ENCODE assay signal across 18 mouse cellular contexts in genomic region chr17:6755176-6755575, GRCm38 (mm10). TPM values are rescaled to one million over a fixed set of nuclear protein-coding genes. Genes with fewer than 3 reads are reported as not detected.
DNase-seq lines count a peak whose midpoint lies in the region; ATAC-seq and TF ChIP-seq lines count a peak whose summit lies in the region.
"Had no signal": no experiment of that assay in that cellular context is flagged by ENCODE, and none has a peak within 500 bp of the region (broad histone marks: within the 10 kb centered on the region; RNA-seq: fewer than 3 reads in every experiment).

No protein-coding gene starts in this region.

- no peaks in the 10 kb centered on the region for H3K27me3 ChIP-seq in intestine, postnatal 0 days (replicated peaks; ENCODE audit: control insufficient read depth, insufficient read depth, low read length)
- H3K27me3 ChIP-seq: heart, embryonic 13.5 days; neural tube, embryonic 13.5 days had no signal

- ATAC-seq in intestine, postnatal 0 days: peak; percentile 36
- ATAC-seq: midbrain, embryonic 13.5 days had no signal

- H3K9ac ChIP-seq in intestine, postnatal 0 days (ENCODE audit: low read depth, low read length): peak overlapping the region; percentile 22; the same call in 1 of the 2 replicates
- H3K9ac ChIP-seq: heart, embryonic 13.5 days; hindbrain, embryonic 14.5 days; lung, embryonic 14.5 days; midbrain, embryonic 13.5 days; neural tube, embryonic 13.5 days had no signal

- no peaks in the 10 kb centered on the region for H3K4me1 ChIP-seq in intestine, postnatal 0 days (replicated peaks; ENCODE audit: control insufficient read depth, insufficient read depth, low read length)

- intact Hi-C loops in left cerebral cortex, postnatal 25 days (cut with DNase I): no loop called here

- peak; percentile 45 for DNase-seq in adrenal gland, adult 8-10 months
- no peak for DNase-seq in adrenal gland, postnatal 25 days
- DNase-seq in layer of hippocampus, adult 2 months (ENCODE audit: low spot score in 2 of 2): no peak
- no peak for DNase-seq in layer of hippocampus, postnatal 10 days (ENCODE audit: low spot score in 2 of 2)
- DNase-seq in left cerebral cortex, postnatal 25 days (ENCODE audit: low spot score in 2 of 2): no peak
- no peak for DNase-seq in left cerebral cortex, adult 9 months (ENCODE audit: low spot score in 2 of 2)
- DNase-seq: cerebellum, adult 18-20 months; heart, postnatal 36 days; lung, embryonic 14.5 days; right cerebral cortex, adult 18-20 months; thymus, postnatal 36 days had no signal

- 0 out of 2 replicates have a peak overlapping the region, but pooled peaks have one; percentile 13 for H3K4me2 ChIP-seq in intestine, postnatal 0 days (replicated peaks; ENCODE audit: low read depth)
- H3K4me2 ChIP-seq: heart, embryonic 13.5 days; hindbrain, embryonic 14.5 days; liver, embryonic 11.5 days; lung, embryonic 14.5 days; midbrain, embryonic 13.5 days; neural tube, embryonic 13.5 days had no signal

- 62% methylated on average over 9 of the region's 9 CpGs for WGBS in intestine, postnatal 0 days

- peaks cover 54% of the 10 kb centered on the region for H3K36me3 ChIP-seq in intestine, postnatal 0 days (ENCODE audit: control insufficient read depth, insufficient read depth)

- H3K9me3 ChIP-seq in intestine, postnatal 0 days (ENCODE audit: control insufficient read depth): no peaks in the 10 kb centered on the region
- H3K9me3 ChIP-seq: heart, embryonic 13.5 days; midbrain, embryonic 13.5 days; neural tube, embryonic 13.5 days had no signal

- H3K4me3 ChIP-seq in layer of hippocampus, adult 2 months: no peak overlapping the region
- no peak overlapping the region for H3K4me3 ChIP-seq in intestine, postnatal 0 days (ENCODE audit: low read depth, low read length)
- H3K4me3 ChIP-seq: heart, embryonic 13.5 days; left cerebral cortex, adult 2 months; midbrain, embryonic 13.5 days; neural tube, embryonic 13.5 days had no signal

- no peak for TF ChIP-seq CTCF in layer of hippocampus, adult 2 months (conservative IDR thresholded peaks at IDR 0.05)
- TF ChIP-seq CTCF in intestine, postnatal 0 days (IDR thresholded peaks at IDR 0.05; ENCODE audit: low read depth): no peak

- H3K27ac ChIP-seq in layer of hippocampus, adult 2 months: peak overlapping the region; percentile 43; the same call in 1 of the 2 replicates
- peak overlapping the region; percentile 82 for H3K27ac ChIP-seq in intestine, postnatal 0 days (ENCODE audit: low read depth, low read length)
- H3K27ac ChIP-seq: heart, embryonic 13.5 days; hindbrain, embryonic 14.5 days; left cerebral cortex, adult 2 months; midbrain, embryonic 13.5 days; neural tube, embryonic 13.5 days had no signal

RNA-seq across cellular contexts. Expression of gene Ezr, which starts 27.4 kb away (rescaled TPM):
- total RNA-seq in adrenal gland, adult 8-10 months (2022): 10 to 100 TPM; 18.8 to 34.8 (median 23.9) TPM
- 17.9 and 29.0 TPM in 2 replicates for total RNA-seq in adrenal gland, postnatal 25 days (2021)
- 10 to 100 TPM; 48.0 to 51.1 TPM for total RNA-seq in layer of hippocampus, adult 2 months (2021)
- total RNA-seq in layer of hippocampus, postnatal 10 days (2021): 10 to 100 TPM; 51.0 to 56.6 TPM
- 342 and 379 TPM in 2 replicates for polyA plus RNA-seq in intestine, postnatal 0 days (2015; fragmentation: Nextera tagmentation; extraction: Ambion mirVana)
- total RNA-seq in left cerebral cortex, postnatal 25 days (2021): 10 to 100 TPM; 44.7 to 55.6 TPM
